Mouse (Mus musculus): ENCODE results near the gene Cd80.
A peak's percentile ranks its signal among the peaks of the same experiment; 100 is the strongest.
"Not testable (repeated sequence)": the region's sequence is repeated elsewhere in the genome, so short reads cannot be mapped to it uniquely, and the experiment has no call there.

Cd80 gene

GRCm38 (mm10) chr16:38472507-38472873, 17.1 kb downstream of the Cd80 start:
- DNase-seq (ENCODE audit: low spot score in 2 of 2), result no peak

- DNase-seq (ENCODE audit: low spot score in 2 of 2), result no peak
Measured at GRCm38 (mm10) chr16:38473661-38474060, 18.3 kb downstream of the Cd80 start.

GRCm38 (mm10) chr16:38474677-38475286, 19.4 kb downstream of the Cd80 start:
- no peak for DNase-seq (ENCODE audit: low spot score in 2 of 2)

GRCm38 (mm10) chr16:38475681-38476311, 20.4 kb downstream of the Cd80 start:
- no peak for DNase-seq (ENCODE audit: low spot score in 2 of 2)

GRCm38 (mm10) chr16:38476312-38477240, 21.2 kb downstream of the Cd80 start:
- peak; percentile 22 to 30 for DNase-seq (ENCODE audit: low spot score in 2 of 2)

- DNase-seq (ENCODE audit: low spot score in 2 of 2), result not testable (repeated sequence)
Measured at GRCm38 (mm10) chr16:38477241-38477608, 21.9 kb downstream of the Cd80 start.

GRCm38 (mm10) chr16:38478296-38478695, 22.9 kb downstream of the Cd80 start:
- no peak for DNase-seq (ENCODE audit: low spot score in 2 of 2)

GRCm38 (mm10) chr16:38481327-38481726, 26.0 kb downstream of the Cd80 start:
- DNase-seq (ENCODE audit: low spot score in 2 of 2), result no peak

GRCm38 (mm10) chr16:38482780-38483562, 27.6 kb downstream of the Cd80 start:
- peak; percentile 7 to 56 for DNase-seq (ENCODE audit: low spot score in 2 of 2)

GRCm38 (mm10) chr16:38483582-38484309, 28.4 kb downstream of the Cd80 start:
- peak; percentile 36 to 42 for DNase-seq (ENCODE audit: low spot score in 2 of 2)

- DNase-seq (ENCODE audit: low spot score in 2 of 2), result no peak
Measured at GRCm38 (mm10) chr16:38492551-38492950, 37.2 kb downstream of the Cd80 start.

GRCm38 (mm10) chr16:38493890-38494289, 38.5 kb downstream of the Cd80 start:
- DNase-seq (ENCODE audit: low spot score in 2 of 2), result no peak

- no peak for DNase-seq (ENCODE audit: low spot score in 2 of 2)
Measured at GRCm38 (mm10) chr16:38496604-38497140, 41.3 kb downstream of the Cd80 start.

- no peak for DNase-seq (ENCODE audit: low spot score in 2 of 2)
Measured at GRCm38 (mm10) chr16:38502469-38502868, 47.1 kb downstream of the Cd80 start.

GRCm38 (mm10) chr16:38503528-38503927, 48.2 kb downstream of the Cd80 start:
- no peak for DNase-seq (ENCODE audit: low spot score in 2 of 2)

- peak; percentile 48 to 64 for DNase-seq (ENCODE audit: low spot score in 2 of 2)
Measured at GRCm38 (mm10) chr16:38506041-38506634, 50.8 kb downstream of the Cd80 start.

GRCm38 (mm10) chr16:38510846-38511245, 55.5 kb downstream of the Cd80 start:
- DNase-seq (ENCODE audit: low spot score in 2 of 2), result no peak

GRCm38 (mm10) chr16:38519140-38519539, 63.8 kb downstream of the Cd80 start:
- no peak for DNase-seq (ENCODE audit: low spot score in 2 of 2)

- DNase-seq (ENCODE audit: low spot score in 2 of 2), result no peak
Measured at GRCm38 (mm10) chr16:38521211-38521987, 66.0 kb downstream of the Cd80 start.

All from natural killer cell, adult 2 months (primary cell).